Mouse (Mus musculus) E14TG2a.4 (cell line): ENCODE data around the gene 1700023F06Rik.

Source experiments
- CTCF ChIP-seq: conservative IDR thresholded peaks from 2 replicates; pipeline ENCODE4 v1.5.1; 2014; ENCODE audit warnings: low read length
- NANOG ChIP-seq: IDR thresholded peaks from 2 replicates; pipeline ENCODE4 v1.6.1; 2014; ENCODE audit warnings: borderline replicate concordance, low read length, mixed read lengths
- POU5F1 ChIP-seq: IDR thresholded peaks from 2 replicates; pipeline ENCODE4 v1.6.1; 2014; ENCODE audit warnings: low read length, borderline replicate concordance

DNA sequence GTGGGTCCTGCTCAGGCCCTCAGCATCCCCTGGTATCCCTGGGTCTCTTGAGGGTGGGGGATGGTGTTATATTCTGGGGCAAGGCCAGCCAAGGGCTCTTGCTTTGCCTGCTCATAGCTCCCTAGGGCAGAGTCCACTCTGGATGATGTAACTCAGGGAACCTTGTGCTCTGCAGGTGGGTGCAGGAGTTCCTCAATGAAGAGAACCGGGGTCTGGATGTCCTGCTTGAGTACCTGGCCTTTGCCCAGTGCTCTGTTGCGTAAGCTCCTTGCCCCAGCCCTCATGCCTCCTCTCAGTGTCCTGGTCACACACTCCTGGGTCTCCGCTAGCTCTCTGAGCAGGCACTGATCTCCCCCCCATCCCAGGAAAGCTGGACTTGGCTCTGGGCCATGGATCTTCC lies 26.4 kb downstream of the 1700023F06Rik start:
- TF ChIP-seq CTCF: no peak
- no peak for TF ChIP-seq POU5F1
- no peak for TF ChIP-seq NANOG
